Mouse (Mus musculus) lung, postnatal 0 days (tissue): Measurements from ENCODE around the gene Slfnl1. TPM values are rescaled to one million over a fixed set of nuclear protein-coding genes. Genes with fewer than 3 reads are reported as not detected.

Source experiments
- ATAC-seq: fragments of 200-750 bp; cut with Nextera tagmentation; 2 replicates; pipeline ENCODE4 v1.8.0; 2017; ENCODE audit warnings: moderate library complexity
- DNase-seq: peaks from one replicate; pipeline ENCODE4 v3.0.0-alpha.2; 2016; ENCODE audit warnings: low spot score
- H3K27ac ChIP-seq: fragments of 300-500 bp; sonication (generic); 2 replicates; pipeline ENCODE4 v1.5.1; 2014; ENCODE audit warnings: antibody characterized with exemption, mild to moderate bottlenecking, low read length, mixed read lengths
- H3K27me3 ChIP-seq: fragments of 300-500 bp; sonication (generic); replicated peaks from 2 replicates; pipeline ENCODE4 v1.6.1; 2014; ENCODE audit warnings: low read length, mixed read lengths; ENCODE audit not compliant: insufficient read depth
- H3K36me3 ChIP-seq: fragments of 300-500 bp; sonication (generic); 2 replicates; pipeline ENCODE4 v1.6.1; 2014; ENCODE audit warnings: low read length, mixed read lengths; ENCODE audit not compliant: insufficient read depth
- H3K4me1 ChIP-seq: fragments of 300-500 bp; sonication (generic); 2 replicates; pipeline ENCODE4 v1.6.1; 2014; ENCODE audit warnings: antibody characterized with exemption, low read depth, low read length, mixed read lengths; ENCODE audit not compliant: insufficient read depth
- H3K4me2 ChIP-seq: fragments of 300-500 bp; sonication (generic); replicated peaks from 2 replicates; pipeline ENCODE4 v1.6.1; 2014; ENCODE audit warnings: low read depth, mild to moderate bottlenecking, low read length, moderate library complexity, mixed read lengths
- H3K4me3 ChIP-seq: fragments of 300-500 bp; sonication (generic); 2 replicates; pipeline ENCODE4 v1.5.1; 2014; ENCODE audit warnings: low read depth, low read length
- H3K9ac ChIP-seq: fragments of 300-500 bp; sonication (generic); replicated peaks from 2 replicates; pipeline ENCODE4 v1.6.1; 2014; ENCODE audit warnings: low read depth, mild to moderate bottlenecking
- H3K9me3 ChIP-seq: fragments of 300-500 bp; sonication (generic); 2 replicates; pipeline ENCODE4 v1.6.1; 2016; ENCODE audit warnings: low read length, mixed read lengths
- CTCF ChIP-seq: IDR thresholded peaks from 2 replicates; pipeline ENCODE4 v1.5.1; 2016; ENCODE audit warnings: antibody characterized with exemption, mild to moderate bottlenecking
- EP300 ChIP-seq: IDR thresholded peaks from 2 replicates; pipeline ENCODE4 v1.6.1; 2016; ENCODE audit warnings: antibody characterized with exemption, mild to moderate bottlenecking, control low read depth
- WGBS: fragments of 180-500 bp; shearing (Covaris S2); extraction: QIAGEN DNeasy Blood & Tissue Kit; methylation state at CpG from one replicate; pipeline ENCODE4 v1.1.7; 2014; 5-methylcytosine and 5-hydroxymethylcytosine counted together
- polyA plus RNA-seq: library from polyadenylated mRNA; unstranded; fragments of >200 nt; fragmentation: Nextera tagmentation; extraction: Ambion mirVana; gene quantifications from 2 replicates; pipeline ENCODE4 v1.2.1, GENCODE M21; 2015

The Slfnl1 gene
- polyA plus RNA-seq, 1 experiment from 2014 or later = not detected

DNA sequence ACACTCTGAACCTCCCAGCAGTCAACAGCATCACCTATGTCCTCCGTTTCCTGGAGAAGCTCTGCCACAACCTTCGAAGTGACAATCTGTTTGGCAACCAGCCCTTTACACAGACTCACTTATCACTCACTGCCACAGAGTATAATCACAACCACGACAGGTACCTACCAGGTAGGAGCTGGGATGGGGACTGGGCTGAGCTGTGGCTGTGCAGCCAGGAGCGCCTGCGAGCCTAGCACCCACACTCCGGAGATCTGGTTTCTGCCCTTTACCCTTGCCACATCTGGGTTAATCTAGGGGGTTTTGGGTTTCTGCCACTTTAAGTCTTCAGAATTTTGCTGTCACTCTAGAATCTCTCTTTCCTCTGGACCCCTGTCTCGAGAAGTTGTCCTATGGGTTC, 15.1 kb upstream of the Slfnl1 start:
- no peak overlapping the region for H3K9ac ChIP-seq
- H3K27me3 ChIP-seq = no peaks in the 10 kb centered on the region
- TF ChIP-seq CTCF = no peak
- TF ChIP-seq EP300 = no peak
- H3K4me2 ChIP-seq = no peak overlapping the region
- ATAC-seq (0 out of 2 replicates have a peak, but pooled peaks have one; percentile 14), DNase-seq (no peak)
- H3K4me3 ChIP-seq = no peak overlapping the region
- peaks cover 8% of the 10 kb centered on the region; the same call in 1 of the 2 replicates for H3K36me3 ChIP-seq
- H3K9me3 ChIP-seq = no peaks in the 10 kb centered on the region
- H3K27ac ChIP-seq = peak overlapping the region; percentile 70
- WGBS = 84% methylated on average over 7 of the region's 7 CpGs
- no peaks in the 10 kb centered on the region; the same call in 1 of the 2 replicates for H3K4me1 ChIP-seq

DNA sequence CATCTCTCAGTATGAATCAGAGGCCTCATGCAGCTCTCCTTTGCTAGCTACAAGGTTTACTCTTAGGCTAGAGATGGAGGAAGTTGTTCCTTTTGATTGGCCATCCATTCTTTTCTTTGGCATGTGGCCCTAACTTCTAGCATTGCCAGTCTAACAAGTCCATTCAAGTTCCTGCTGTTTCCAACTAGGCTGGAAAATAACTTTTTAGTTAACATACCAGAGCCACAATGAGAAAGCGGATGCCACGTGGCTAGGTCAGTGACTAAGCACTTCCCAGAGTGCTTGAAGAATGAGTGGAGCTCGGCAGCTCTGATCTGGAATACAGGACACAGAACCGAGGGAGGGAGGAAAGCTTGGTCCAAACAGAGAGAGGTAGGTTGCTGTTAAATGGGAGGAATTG, 14.7 kb upstream of the Slfnl1 start:
- Histone ChIP-seq H3K4me1 (no peaks in the 10 kb centered on the region; the same call in 1 of the 2 replicates), H3K9me3 (no peaks in the 10 kb centered on the region), H3K27ac (peak overlapping the region; percentile 70), H3K4me2 (no peak overlapping the region), H3K9ac (no peak overlapping the region), H3K36me3 (peaks cover 12% of the 10 kb centered on the region), H3K27me3 (no peaks in the 10 kb centered on the region), H3K4me3 (no peak overlapping the region)
- WGBS = 61% methylated on average over 4 of the region's 4 CpGs
- ATAC-seq (peak; percentile 66), DNase-seq (peak; percentile 68)
- TF ChIP-seq EP300 = peak; percentile 49; the same call in 1 of the 2 replicates
- no peak for TF ChIP-seq CTCF

DNA sequence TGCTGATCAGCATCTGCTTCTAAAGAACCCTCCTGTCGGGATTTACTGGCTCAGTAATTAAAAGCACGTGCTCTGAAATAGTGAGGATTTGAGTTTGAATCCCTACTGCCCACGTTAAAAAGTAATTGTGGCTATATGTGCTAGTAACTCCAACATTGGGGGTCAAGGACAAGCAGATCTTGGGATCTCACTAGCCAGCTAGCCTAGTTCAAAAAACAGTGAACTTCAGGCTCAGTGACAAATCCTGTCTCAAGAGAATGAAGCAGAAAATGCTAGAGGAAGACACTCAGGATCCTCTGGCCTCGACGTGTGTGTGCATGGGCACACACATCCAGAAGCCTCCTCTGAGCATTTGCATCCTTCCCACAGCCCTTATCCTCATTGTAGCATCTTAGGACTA, 10.3 kb upstream of the Slfnl1 start:
- 89% methylated on average over 5 of the region's 5 CpGs for WGBS
- H3K4me3 ChIP-seq = no peak overlapping the region
- TF ChIP-seq EP300 (no peak), CTCF (no peak)
- H3K9ac ChIP-seq = no peak overlapping the region
- H3K27me3 ChIP-seq = no peaks in the 10 kb centered on the region
- no peaks in the 10 kb centered on the region for H3K9me3 ChIP-seq
- DNase-seq (no peak), ATAC-seq (no peak)
- H3K27ac ChIP-seq = no peak overlapping the region
- peaks cover 50% of the 10 kb centered on the region for H3K36me3 ChIP-seq
- no peaks in the 10 kb centered on the region; the same call in 1 of the 2 replicates for H3K4me1 ChIP-seq
- H3K4me2 ChIP-seq = no peak overlapping the region

DNA sequence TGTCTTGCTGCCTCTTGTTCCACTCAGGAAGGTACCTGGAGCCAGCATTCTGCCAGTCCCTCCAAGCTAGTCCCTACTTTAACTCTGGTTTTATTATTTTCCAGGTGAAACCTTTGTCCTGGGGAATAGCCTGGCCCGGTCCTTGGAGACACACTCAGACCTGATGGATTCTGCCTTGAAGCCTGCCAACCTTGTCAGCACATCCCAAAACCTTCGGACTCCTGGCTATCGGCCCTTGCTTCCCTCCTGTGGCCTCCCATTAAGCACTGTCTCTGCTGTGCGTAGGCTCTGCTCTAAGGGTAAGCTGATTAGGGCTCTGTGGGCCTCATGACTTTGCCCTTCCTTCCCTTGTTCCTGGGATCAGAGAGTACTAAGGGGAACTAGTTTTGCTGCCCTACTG, 9.7 kb upstream of the Slfnl1 start:
- H3K4me1 ChIP-seq = no peaks in the 10 kb centered on the region
- WGBS = 92% methylated on average over 4 of the region's 4 CpGs
- DNase-seq = no peak
- no peak overlapping the region for H3K27ac ChIP-seq
- no peak overlapping the region for H3K4me3 ChIP-seq
- no peak for ATAC-seq
- peaks cover 52% of the 10 kb centered on the region for H3K36me3 ChIP-seq
- H3K9me3 ChIP-seq = no peaks in the 10 kb centered on the region
- no peak overlapping the region for H3K9ac ChIP-seq
- no peak overlapping the region for H3K4me2 ChIP-seq
- no peaks in the 10 kb centered on the region for H3K27me3 ChIP-seq
- TF ChIP-seq EP300 (no peak), CTCF (no peak)

DNA sequence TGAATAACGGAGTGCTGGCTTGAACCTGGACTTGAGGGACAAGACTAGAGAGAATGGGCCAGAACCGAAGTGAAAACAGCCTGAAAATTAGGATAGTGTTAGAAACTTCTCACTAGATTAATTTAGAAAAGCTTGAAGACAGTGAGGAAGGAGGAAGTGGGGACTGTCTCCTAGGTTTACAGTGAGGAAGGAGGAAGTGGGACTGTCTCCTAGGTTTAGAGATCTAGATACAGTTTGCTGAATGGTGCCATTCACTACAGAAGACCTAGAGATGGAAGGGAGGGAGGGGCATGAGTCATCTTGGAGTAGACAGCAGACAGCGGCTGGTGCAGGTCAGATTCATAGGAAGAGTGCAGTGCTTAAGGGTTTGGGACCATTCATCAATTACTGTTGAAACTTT, 8.9 kb upstream of the Slfnl1 start:
- Histone ChIP-seq H3K9ac (no peak overlapping the region), H3K27me3 (no peaks in the 10 kb centered on the region), H3K9me3 (no peaks in the 10 kb centered on the region), H3K4me1 (no peaks in the 10 kb centered on the region), H3K36me3 (peaks cover 52% of the 10 kb centered on the region), H3K4me2 (no peak overlapping the region), H3K27ac (no peak overlapping the region), H3K4me3 (no peak overlapping the region)
- 89% methylated on average over 3 of the region's 3 CpGs for WGBS
- DNase-seq (no peak), ATAC-seq (no peak)
- TF ChIP-seq CTCF (no peak), EP300 (no peak)

DNA sequence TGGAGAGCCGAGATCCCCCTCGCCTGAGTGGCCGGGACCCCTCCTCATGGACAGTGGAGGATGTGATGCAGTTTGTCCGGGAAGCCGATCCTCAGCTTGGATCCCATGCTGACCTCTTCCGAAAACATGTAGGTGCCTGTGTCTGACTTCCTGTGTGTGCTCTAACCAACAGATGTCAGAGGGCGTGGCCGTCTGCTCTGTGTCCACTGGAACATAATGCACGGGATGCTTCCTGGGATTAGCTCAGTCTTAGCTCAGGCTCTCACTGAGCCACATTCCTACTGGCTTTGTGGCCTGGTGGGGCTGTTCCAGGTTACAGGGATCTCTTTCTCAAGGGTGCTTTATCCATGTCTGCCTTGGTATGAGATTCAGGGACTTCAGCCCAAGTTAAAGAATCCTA, 3.9 kb upstream of the Slfnl1 start:
- Histone ChIP-seq H3K27me3 (no peaks in the 10 kb centered on the region), H3K27ac (no peak overlapping the region), H3K9me3 (no peaks in the 10 kb centered on the region), H3K4me3 (no peak overlapping the region), H3K4me2 (no peak overlapping the region), H3K4me1 (no peaks in the 10 kb centered on the region), H3K9ac (no peak overlapping the region), H3K36me3 (peaks cover 59% of the 10 kb centered on the region)
- WGBS = 80% methylated on average over 9 of the region's 9 CpGs
- TF ChIP-seq CTCF (no peak), EP300 (no peak)
- DNase-seq (no peak), ATAC-seq (no peak)

DNA sequence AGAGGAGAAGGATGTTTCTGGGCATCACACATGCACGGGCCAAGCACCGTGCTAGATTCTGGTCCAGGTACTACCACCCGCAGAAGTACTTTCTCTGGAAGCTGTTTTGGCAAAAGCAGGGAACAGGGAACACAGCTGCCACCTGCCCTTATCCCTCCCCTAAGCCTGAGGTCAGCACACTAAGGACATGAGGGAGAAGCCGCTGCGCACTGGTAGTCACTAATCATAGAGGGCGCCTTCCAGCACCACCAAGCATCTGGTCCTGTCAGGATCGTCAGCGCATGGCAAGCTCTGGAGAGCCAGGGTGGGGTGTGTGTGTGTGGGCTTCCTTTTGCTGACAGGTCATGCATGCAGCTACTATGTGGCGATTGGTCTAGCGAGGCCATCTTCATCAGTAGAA, 6.6 kb downstream of the Slfnl1 start:
- Histone ChIP-seq H3K27ac (no peak overlapping the region), H3K9ac (no peak overlapping the region), H3K4me3 (no peak overlapping the region), H3K4me2 (no peak overlapping the region), H3K4me1 (no peaks in the 10 kb centered on the region), H3K27me3 (no peaks in the 10 kb centered on the region), H3K9me3 (no peaks in the 10 kb centered on the region), H3K36me3 (peaks cover 22% of the 10 kb centered on the region)
- 94% methylated on average over 10 of the region's 10 CpGs for WGBS
- ATAC-seq (no peak), DNase-seq (no peak)
- TF ChIP-seq EP300 (no peak), CTCF (no peak)
